Mouse (Mus musculus) CD4-positive helper T cell, adult 2 months (primary cell): Measurements from ENCODE around the gene Mcmbp.
A peak's percentile ranks its signal among the peaks of the same experiment; 100 is the strongest.
"Not testable (repeated sequence)": the region's sequence is repeated elsewhere in the genome, so short reads cannot be mapped to it uniquely, and the experiment has no call there.

Experiments used
- DNase-seq: peaks from one replicate; pipeline ENCODE4 v3.0.0-alpha.2; 2012; ENCODE audit warnings: low read depth, missing footprints, low spot score

Mcmbp gene

GRCm38 (mm10) chr7:128717991-128718390 lies 22.3 kb downstream of the Mcmbp start:
- no peak for DNase-seq

- DNase-seq, result peak; percentile 60
These were observed 34.6 kb downstream of the Mcmbp start for GRCm38 (mm10) chr7:128705735-128706134.

- DNase-seq, result not testable (repeated sequence)
These were observed 40.3 kb downstream of the Mcmbp start for GRCm38 (mm10) chr7:128699959-128700358.

- no peak for DNase-seq
These were observed 45.4 kb downstream of the Mcmbp start for GRCm38 (mm10) chr7:128694848-128695247.

GRCm38 (mm10) chr7:128692163-128692562 lies 48.1 kb downstream of the Mcmbp start:
- DNase-seq, result no peak

- peak; percentile 31 for DNase-seq
These were observed 49.5 kb downstream of the Mcmbp start for GRCm38 (mm10) chr7:128690796-128691195.

- DNase-seq, result peak; percentile 79
These were observed 50.2 kb downstream of the Mcmbp start for GRCm38 (mm10) chr7:128690070-128690469.

GRCm38 (mm10) chr7:128689347-128689746 lies 50.9 kb downstream of the Mcmbp start:
- DNase-seq, result no peak

- peak; percentile 80 for DNase-seq
These were observed 52.3 kb downstream of the Mcmbp start for GRCm38 (mm10) chr7:128687821-128688564.

- no peak for DNase-seq
These were observed 61.7 kb downstream of the Mcmbp start for GRCm38 (mm10) chr7:128678546-128678945.

- DNase-seq, result no peak
These were observed 67.8 kb downstream of the Mcmbp start for GRCm38 (mm10) chr7:128672408-128673010.

GRCm38 (mm10) chr7:128671952-128672351 lies 68.3 kb downstream of the Mcmbp start:
- peak; percentile 9 for DNase-seq

GRCm38 (mm10) chr7:128668831-128669230 lies 71.5 kb downstream of the Mcmbp start:
- no peak for DNase-seq

GRCm38 (mm10) chr7:128667788-128668187 lies 72.5 kb downstream of the Mcmbp start:
- no peak for DNase-seq

GRCm38 (mm10) chr7:128664861-128665377 lies 75.4 kb downstream of the Mcmbp start:
- no peak for DNase-seq

- DNase-seq, result no peak
These were observed 76.4 kb downstream of the Mcmbp start for GRCm38 (mm10) chr7:128663906-128664305.

GRCm38 (mm10) chr7:128656970-128657369 lies 83.3 kb downstream of the Mcmbp start:
- DNase-seq, result no peak
